Mouse (Mus musculus): ENCODE data around the gene Asap2. TPM values are rescaled to one million over a fixed set of nuclear protein-coding genes. Genes with fewer than 3 reads are reported as not detected.

Gene Asap2
- polyA plus RNA-seq, 1 experiment from 2014 or later, result 17.8 TPM

GRCm38 (mm10) chr12:21305741-21306140 lies 315.5 kb downstream of the Asap2 start:
- ATAC-seq (ENCODE audit: insufficient read depth, low FRiP score, low TSS enrichment) (no peak), DNase-seq (ENCODE audit: low spot score) (no peak)
- H3K27ac ChIP-seq (ENCODE audit: low read depth, low read length), result no peak overlapping the region
- no peaks in the 10 kb centered on the region for H3K27me3 ChIP-seq (ENCODE audit: control insufficient read depth, insufficient read depth, low read length)
- H3K36me3 ChIP-seq (ENCODE audit: control insufficient read depth, insufficient read depth, low read length), result peaks cover 30% of the 10 kb centered on the region
- H3K4me3 ChIP-seq (ENCODE audit: low read depth, low read length), result no peak overlapping the region
- 92% methylated on average over 4 of the region's 4 CpGs for WGBS
- no peaks in the 10 kb centered on the region for H3K9me3 ChIP-seq (ENCODE audit: control insufficient read depth, low read length)
- no peak overlapping the region for H3K4me2 ChIP-seq (ENCODE audit: low read depth)
- H3K4me1 ChIP-seq (ENCODE audit: control insufficient read depth, insufficient read depth, low read length), result no peaks in the 10 kb centered on the region
- no peak overlapping the region for H3K9ac ChIP-seq (ENCODE audit: low read length)

GRCm38 (mm10) chr12:21306721-21307120 lies 316.5 kb downstream of the Asap2 start:
- Histone ChIP-seq H3K9me3 (ENCODE audit: control insufficient read depth, low read length) (no peaks in the 10 kb centered on the region), H3K9ac (ENCODE audit: low read length) (no peak overlapping the region), H3K4me1 (ENCODE audit: control insufficient read depth, insufficient read depth, low read length) (no peaks in the 10 kb centered on the region), H3K4me2 (ENCODE audit: low read depth) (no peak overlapping the region), H3K36me3 (ENCODE audit: control insufficient read depth, insufficient read depth, low read length) (peaks cover 28% of the 10 kb centered on the region), H3K27me3 (ENCODE audit: control insufficient read depth, insufficient read depth, low read length) (no peaks in the 10 kb centered on the region), H3K4me3 (ENCODE audit: low read depth, low read length) (no peak overlapping the region), H3K27ac (ENCODE audit: low read depth, low read length) (no peak overlapping the region)
- DNase-seq (ENCODE audit: low spot score) (no peak), ATAC-seq (ENCODE audit: insufficient read depth, low FRiP score, low TSS enrichment) (no peak)
- 87% methylated on average over 4 of the region's 4 CpGs for WGBS

DNA sequence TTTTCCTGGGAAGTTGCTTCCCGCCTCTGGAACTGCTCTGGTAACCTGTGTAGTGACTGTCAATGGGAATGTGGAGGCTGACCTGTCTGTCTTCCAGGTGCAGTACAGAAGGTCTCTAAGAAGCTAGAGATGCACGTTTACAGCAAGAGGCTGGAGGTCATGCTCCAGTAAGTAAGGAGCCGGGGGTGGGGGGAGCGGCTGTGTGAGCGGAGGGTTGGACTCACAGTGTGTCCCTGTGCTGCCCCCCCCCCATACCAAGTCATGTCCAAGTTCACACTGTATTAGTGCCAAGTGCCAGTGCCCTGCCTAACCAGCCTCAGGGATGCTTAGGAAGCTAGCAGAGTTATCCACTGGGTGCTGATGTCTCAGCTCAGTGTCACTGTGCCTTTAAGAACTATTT lies 321.9 kb downstream of the Asap2 start:
- Histone ChIP-seq H3K9me3 (ENCODE audit: control insufficient read depth, low read length) (no peaks in the 10 kb centered on the region), H3K36me3 (ENCODE audit: control insufficient read depth, insufficient read depth, low read length) (peaks cover 13% of the 10 kb centered on the region), H3K27ac (ENCODE audit: low read depth, low read length) (no peak overlapping the region), H3K4me2 (ENCODE audit: low read depth) (no peak overlapping the region), H3K4me1 (ENCODE audit: control insufficient read depth, insufficient read depth, low read length) (0 out of 2 replicates have a peak, but pooled peaks cover 4% of the 10 kb centered on the region), H3K27me3 (ENCODE audit: control insufficient read depth, insufficient read depth, low read length) (no peaks in the 10 kb centered on the region), H3K4me3 (ENCODE audit: low read depth, low read length) (no peak overlapping the region), H3K9ac (ENCODE audit: low read length) (no peak overlapping the region)
- ATAC-seq (ENCODE audit: insufficient read depth, low FRiP score, low TSS enrichment) (no peak), DNase-seq (ENCODE audit: low spot score) (no peak)
- WGBS, result 93% methylated on average over 5 of the region's 5 CpGs

DNA sequence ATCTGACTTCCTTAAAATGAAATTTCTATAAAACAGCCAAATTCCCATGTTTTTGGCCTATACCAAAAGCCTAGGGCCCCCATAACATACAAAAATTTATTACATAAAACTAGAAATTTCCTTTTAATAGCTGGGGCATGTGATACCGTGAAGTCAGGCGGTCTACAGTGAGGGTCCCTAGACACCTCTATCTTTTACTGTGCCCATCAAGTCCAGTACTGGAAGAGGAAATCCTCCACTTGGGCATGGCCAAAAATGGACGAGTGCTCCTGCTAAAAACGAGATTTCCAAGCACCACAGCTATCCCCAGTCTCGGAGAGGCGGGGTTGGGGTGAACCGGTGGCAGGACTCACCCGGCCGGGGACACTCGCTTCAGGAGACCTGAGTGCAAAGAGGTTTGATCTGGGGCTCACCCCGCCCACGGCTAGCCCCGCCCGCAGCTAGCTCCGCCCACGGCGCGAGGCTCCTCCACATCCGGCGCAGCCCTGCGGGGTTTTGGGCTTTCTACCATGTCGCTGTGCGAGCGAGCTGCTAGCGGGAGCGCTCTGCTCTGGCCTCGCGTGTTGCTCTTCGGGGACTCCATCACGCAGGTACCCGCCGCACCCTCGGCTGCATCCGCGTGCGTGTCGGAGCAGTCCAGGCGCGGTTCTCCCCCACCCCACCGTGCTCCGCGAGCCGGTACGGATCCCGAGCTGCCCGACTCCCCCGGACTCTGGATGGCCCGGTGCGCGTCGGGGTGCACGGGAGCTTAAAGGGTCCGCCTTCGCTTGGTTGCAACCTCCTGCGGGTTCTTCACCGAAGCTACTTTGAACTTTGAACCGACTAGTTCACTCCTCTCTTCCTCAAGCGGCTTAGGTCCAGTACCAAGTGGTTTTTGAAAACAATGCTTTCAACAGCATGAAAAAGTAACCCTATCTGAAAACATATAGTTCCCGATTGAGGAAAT lies 325.9 kb downstream of the Asap2 start, which contains the start of gene Iah1:
Gene Iah1, plus strand, starts transcription at position 467 of the 946 bp plus-strand sequence.
- Histone ChIP-seq H3K9ac (ENCODE audit: low read length) (peak within 1 kb of the TSS; percentile 83), H3K4me3 (ENCODE audit: low read depth, low read length) (peak within 1 kb of the TSS; percentile 70), H3K4me1 (ENCODE audit: control insufficient read depth, insufficient read depth, low read length) (0 out of 2 replicates have a peak, but pooled peaks cover 4% of the 10 kb centered on the region), H3K4me2 (ENCODE audit: low read depth) (peak within 1 kb of the TSS; percentile 62), H3K27me3 (ENCODE audit: control insufficient read depth, insufficient read depth, low read length) (no peaks in the 10 kb centered on the region), H3K9me3 (ENCODE audit: control insufficient read depth, low read length) (no peaks in the 10 kb centered on the region), H3K27ac (ENCODE audit: low read depth, low read length) (no peak within 1 kb of the TSS), H3K36me3 (ENCODE audit: control insufficient read depth, insufficient read depth, low read length) (peaks cover 4% of the 10 kb centered on the region; the same call in 1 of the 2 replicates)
- ATAC-seq (ENCODE audit: insufficient read depth, low FRiP score, low TSS enrichment), result peak; percentile 89
- WGBS, result 3% methylated on average over 54 of the region's 59 CpGs
- peak; percentile 86 for DNase-seq (ENCODE audit: low spot score)

DNA sequence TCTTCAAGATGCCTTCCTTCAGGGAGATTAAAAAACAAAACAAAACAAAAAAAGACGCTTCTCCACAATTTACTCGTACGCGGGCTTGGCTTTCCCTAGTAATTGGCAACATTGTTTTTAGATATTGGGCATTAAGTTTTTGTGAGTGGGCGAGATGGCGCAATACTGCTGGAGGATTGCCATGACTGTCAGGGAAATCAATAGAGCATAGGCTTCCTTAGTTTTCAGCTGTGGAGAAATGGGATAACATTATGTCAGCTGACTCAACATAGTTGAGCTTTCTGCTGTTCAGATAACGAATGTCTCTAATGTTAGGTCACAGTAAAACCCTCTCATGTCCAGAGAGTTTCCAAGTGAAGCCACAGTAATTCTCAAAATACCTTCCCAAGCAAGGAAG lies 326.6 kb downstream of the Asap2 start:
- peak overlapping the region; percentile 70 for H3K4me3 ChIP-seq (ENCODE audit: low read depth, low read length)
- no peak for ATAC-seq (ENCODE audit: insufficient read depth, low FRiP score, low TSS enrichment)
- 46% methylated on average over 7 of the region's 7 CpGs for WGBS
- H3K27ac ChIP-seq (ENCODE audit: low read depth, low read length), result no peak overlapping the region
- no peaks in the 10 kb centered on the region for H3K9me3 ChIP-seq (ENCODE audit: control insufficient read depth, low read length)
- 0 out of 2 replicates have a peak, but pooled peaks cover 4% of the 10 kb centered on the region for H3K4me1 ChIP-seq (ENCODE audit: control insufficient read depth, insufficient read depth, low read length)
- peak overlapping the region; percentile 83 for H3K9ac ChIP-seq (ENCODE audit: low read length)
- H3K36me3 ChIP-seq (ENCODE audit: control insufficient read depth, insufficient read depth, low read length), result 0 out of 2 replicates have a peak, but pooled peaks cover 2% of the 10 kb centered on the region
- DNase-seq (ENCODE audit: low spot score), result no peak
- H3K4me2 ChIP-seq (ENCODE audit: low read depth), result peak overlapping the region; percentile 62
- no peaks in the 10 kb centered on the region for H3K27me3 ChIP-seq (ENCODE audit: control insufficient read depth, insufficient read depth, low read length)

DNA sequence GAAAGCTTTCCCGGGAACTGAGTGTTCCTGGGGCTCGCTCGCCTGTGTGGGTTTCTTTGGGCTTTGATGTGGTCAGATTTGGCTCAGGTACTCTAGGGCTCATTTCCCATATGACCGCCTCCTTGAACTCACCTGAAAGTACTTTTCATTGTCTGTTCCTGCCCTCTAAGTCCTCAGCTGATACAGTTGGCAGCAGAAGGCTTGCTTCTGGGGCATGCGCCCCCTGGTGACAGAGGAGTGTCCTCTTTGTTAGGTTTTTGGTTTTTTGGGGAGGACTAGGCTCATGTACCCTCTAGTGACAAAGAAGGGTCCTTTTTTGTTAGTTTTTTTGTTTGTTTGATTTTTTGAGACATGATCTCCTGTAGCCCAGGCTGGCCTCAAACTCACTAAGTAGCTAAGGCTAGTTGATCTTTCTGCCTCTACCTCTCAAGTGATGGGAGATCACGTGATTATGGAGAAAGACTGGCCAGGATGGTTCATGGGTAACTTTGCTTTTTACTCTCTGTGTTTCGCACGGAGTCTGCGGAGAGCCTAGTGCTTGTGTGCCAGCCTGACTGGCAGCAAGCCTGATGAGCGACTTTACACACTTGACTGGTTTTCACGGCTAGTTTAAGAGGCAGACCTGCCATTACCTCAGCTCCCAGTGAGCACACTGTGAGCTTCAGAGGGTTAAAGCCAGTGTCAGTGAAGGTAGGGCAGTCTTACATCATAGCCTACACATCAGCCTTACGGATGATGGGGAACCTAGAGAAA lies 328.1 kb downstream of the Asap2 start:
- ATAC-seq (ENCODE audit: insufficient read depth, low FRiP score, low TSS enrichment) (no peak), DNase-seq (ENCODE audit: low spot score) (peak; percentile 58)
- Histone ChIP-seq H3K4me3 (ENCODE audit: low read depth, low read length) (no peak overlapping the region), H3K4me1 (ENCODE audit: control insufficient read depth, insufficient read depth, low read length) (0 out of 2 replicates have a peak, but pooled peaks cover 4% of the 10 kb centered on the region), H3K36me3 (ENCODE audit: control insufficient read depth, insufficient read depth, low read length) (peaks cover 2% of the 10 kb centered on the region; the same call in 1 of the 2 replicates), H3K4me2 (ENCODE audit: low read depth) (no peak overlapping the region), H3K27me3 (ENCODE audit: control insufficient read depth, insufficient read depth, low read length) (no peaks in the 10 kb centered on the region), H3K9ac (ENCODE audit: low read length) (no peak overlapping the region), H3K9me3 (ENCODE audit: control insufficient read depth, low read length) (no peaks in the 10 kb centered on the region), H3K27ac (ENCODE audit: low read depth, low read length) (no peak overlapping the region)
- WGBS, result 76% methylated on average over 12 of the region's 12 CpGs
